Mouse (Mus musculus): ENCODE measurements at regions not wholly inside any gene's neighbourhood (a gene's known extent, or its start where the extent isn't known, plus 50 kb on each side); places are given as distances from the start of the nearest gene placed in this dataset.
"Not testable (repeated sequence)": the region's sequence is repeated elsewhere in the genome, so short reads cannot be mapped to it uniquely, and the experiment has no call there.

- no peak for DNase-seq (ENCODE audit: low spot score)
These were observed 52.2 kb downstream of the Gm9817 start for GRCm38 (mm10) chr13:45130516-45131249.

GRCm38 (mm10) chr13:45140616-45141015, 62.1 kb downstream of the Gm9817 start:
- DNase-seq (ENCODE audit: low spot score), result no peak

- no peak for DNase-seq (ENCODE audit: low spot score)
These were observed 66.6 kb downstream of the Gm9817 start for GRCm38 (mm10) chr13:45145129-45145528.

GRCm38 (mm10) chr13:45156223-45156622, 77.7 kb downstream of the Gm9817 start:
- DNase-seq (ENCODE audit: low spot score), result no peak

- no peak for DNase-seq (ENCODE audit: low spot score)
These were observed 78.5 kb downstream of the Gm9817 start for GRCm38 (mm10) chr13:45156982-45157381.

- no peak for DNase-seq (ENCODE audit: low spot score)
These were observed 81.8 kb downstream of the Gm9817 start for GRCm38 (mm10) chr13:45160281-45160680.

GRCm38 (mm10) chr13:45164001-45164778, 85.7 kb downstream of the Gm9817 start:
- DNase-seq (ENCODE audit: low spot score), result no peak

GRCm38 (mm10) chr13:45165159-45165558, 86.7 kb downstream of the Gm9817 start:
- DNase-seq (ENCODE audit: low spot score), result no peak

GRCm38 (mm10) chr13:45169716-45170115, 91.2 kb downstream of the Gm9817 start:
- no peak for DNase-seq (ENCODE audit: low spot score)

- no peak for DNase-seq (ENCODE audit: low spot score)
These were observed 94.6 kb downstream of the Gm9817 start for GRCm38 (mm10) chr13:45173139-45173538.

GRCm38 (mm10) chr13:45175711-45176205, 97.3 kb downstream of the Gm9817 start:
- not testable (repeated sequence) for DNase-seq (ENCODE audit: low spot score)

- DNase-seq (ENCODE audit: low spot score), result no peak
These were observed 103.2 kb downstream of the Gm9817 start for GRCm38 (mm10) chr13:45181529-45182230.

GRCm38 (mm10) chr13:45189389-45189788, 110.9 kb downstream of the Gm9817 start:
- no peak for DNase-seq (ENCODE audit: low spot score)

GRCm38 (mm10) chr13:45190151-45190550, 111.7 kb downstream of the Gm9817 start:
- DNase-seq (ENCODE audit: low spot score), result no peak

- no peak for DNase-seq (ENCODE audit: low spot score)
These were observed 113.6 kb downstream of the Gm9817 start for GRCm38 (mm10) chr13:45192079-45192478.

- DNase-seq (ENCODE audit: low spot score), result no peak
These were observed 117.1 kb downstream of the Gm9817 start for GRCm38 (mm10) chr13:45195562-45195961.

- no peak for DNase-seq (ENCODE audit: low spot score)
These were observed 117.9 kb downstream of the Gm9817 start for GRCm38 (mm10) chr13:45196363-45196762.

- DNase-seq (ENCODE audit: low spot score), result peak; percentile 27
These were observed 122.1 kb downstream of the Gm9817 start for GRCm38 (mm10) chr13:45200511-45201120.

- no peak for DNase-seq (ENCODE audit: low spot score)
These were observed 126.4 kb downstream of the Gm9817 start for GRCm38 (mm10) chr13:45204856-45205255.

GRCm38 (mm10) chr13:45208540-45209197, 130.2 kb downstream of the Gm9817 start:
- DNase-seq (ENCODE audit: low spot score), result no peak

GRCm38 (mm10) chr13:45211241-45211640, 132.7 kb downstream of the Gm9817 start:
- DNase-seq (ENCODE audit: low spot score), result no peak

Data from left cerebral cortex, adult 11 months (tissue).